Mouse (Mus musculus) sigmoid colon, adult 10 weeks (tissue): Measurements from ENCODE around the gene Brat1. TPM values are rescaled to one million over a fixed set of nuclear protein-coding genes. Genes with fewer than 3 reads are reported as not detected.

Experiments
- polyA plus RNA-seq: library from polyadenylated mRNA; stranded (reverse); fragments of 350-450 nt; fragmentation: Illumina TruSeq; extraction: RNeasy Lipid Tissue Mini Kit (QIAGEN cat#74804); gene quantifications from one replicate; pipeline ENCODE4 v1.2.3, GENCODE M21; 2014; ENCODE audit warnings: low read depth, low replicate concordance

The Brat1 gene
- 3.1 TPM for polyA plus RNA-seq

GRCm38 (mm10) chr5:140704378-140705251 lies at the start of gene Brat1:
Gene Brat1, plus strand, starts transcription at chr5:140705011.

GRCm38 (mm10) chr5:140702103-140702513 lies 2.7 kb upstream of the Brat1 start, which contains the start of gene Iqce:
Gene Iqce, minus strand, starts transcription at chr5:140702378.

GRCm38 (mm10) chr5:140723822-140724221 lies 19.0 kb downstream of the Brat1 start, which contains the start of gene Amz1:
Gene Amz1, plus strand, starts transcription at chr5:140724127.

Other genes with a start within 250 kb of the Brat1 start
- 0.66 TPM for gene Chst12, start 199.5 kb upstream of the Brat1 start, polyA plus RNA-seq
- gene Grifin, start 139.9 kb upstream of the Brat1 start, polyA plus RNA-seq, result not detected
- gene Lfng, start 97.7 kb upstream of the Brat1 start, polyA plus RNA-seq, result 0.98 TPM
- 2.7 TPM for gene Ttyh3, start 56.0 kb upstream of the Brat1 start, polyA plus RNA-seq
- 5.3 TPM for gene Iqce, start 2.6 kb upstream of the Brat1 start, polyA plus RNA-seq
- 0.13 TPM for gene Amz1, start 19.1 kb downstream of the Brat1 start, polyA plus RNA-seq
- 2.3 TPM for gene Gna12, start 125.4 kb downstream of the Brat1 start, polyA plus RNA-seq